Mouse (Mus musculus) forebrain, postnatal 0 days (tissue): ENCODE results near the gene Map2k1. TPM values are rescaled to one million over a fixed set of nuclear protein-coding genes. Genes with fewer than 3 reads are reported as not detected.

Experiments used
- ATAC-seq: fragments of 200-750 bp; cut with Nextera tagmentation; 2 replicates; pipeline ENCODE4 v1.8.0; 2017; ENCODE audit warnings: mild to moderate bottlenecking, moderate library complexity
- DNase-seq: peaks from one replicate; pipeline ENCODE4 v3.0.0-alpha.2; 2015
- H3K27ac ChIP-seq: fragments of 300-500 bp; sonication (generic); 2 replicates; pipeline ENCODE4 v1.5.1; 2014; ENCODE audit warnings: low read depth, mild to moderate bottlenecking, antibody characterized with exemption, low read length, moderate library complexity, mixed read lengths
- H3K27me3 ChIP-seq: fragments of 300-500 bp; sonication (generic); 2 replicates; pipeline ENCODE4 v1.6.1; 2014; ENCODE audit warnings: mild to moderate bottlenecking, low read length, mixed read lengths; ENCODE audit not compliant: insufficient read depth
- H3K36me3 ChIP-seq: fragments of 300-500 bp; sonication (generic); 2 replicates; pipeline ENCODE4 v1.6.1; 2014; ENCODE audit warnings: mild to moderate bottlenecking, moderate library complexity; ENCODE audit not compliant: insufficient read depth
- H3K4me1 ChIP-seq: fragments of 300-500 bp; sonication (generic); 2 replicates; pipeline ENCODE4 v1.6.1; 2014; ENCODE audit warnings: antibody characterized with exemption; ENCODE audit not compliant: insufficient read depth
- H3K4me2 ChIP-seq: fragments of 300-500 bp; sonication (generic); 2 replicates; pipeline ENCODE4 v1.6.1; 2014; ENCODE audit warnings: low read depth, mild to moderate bottlenecking, moderate library complexity
- H3K4me3 ChIP-seq: fragments of 300-500 bp; sonication (generic); 2 replicates; pipeline ENCODE4 v1.5.1; 2014; ENCODE audit warnings: low read depth, low read length, mixed read lengths
- H3K9ac ChIP-seq: fragments of 300-500 bp; sonication (generic); 2 replicates; pipeline ENCODE4 v1.6.1; 2014; ENCODE audit warnings: mild to moderate bottlenecking
- H3K9me3 ChIP-seq: fragments of 300-500 bp; sonication (generic); 2 replicates; pipeline ENCODE4 v1.6.1; 2016; ENCODE audit warnings: low read length
- CTCF ChIP-seq: sonication (generic); IDR thresholded peaks from 2 replicates; pipeline ENCODE4 v1.5.1; 2016; ENCODE audit warnings: antibody characterized with exemption, control low read depth, low read depth
- WGBS: fragments of 180-500 bp; shearing (Covaris S2); extraction: QIAGEN DNeasy Blood & Tissue Kit; methylation state at CpG from one replicate; pipeline ENCODE4 v1.1.7; 2014; 5-methylcytosine and 5-hydroxymethylcytosine counted together
- polyA plus RNA-seq: library from polyadenylated mRNA; unstranded; fragments of >200 nt; fragmentation: Nextera tagmentation; extraction: Ambion mirVana; gene quantifications from 2 replicates; pipeline ENCODE4 v1.2.1, GENCODE M21; 2015
- total RNA-seq: library from RNA; depleted of rRNA; stranded (reverse); fragments of >200 nt; gene quantifications from 2 replicates; pipeline ENCODE4 v1.2.3, GENCODE M21; 2014

Map2k1 gene
- total and polyA plus RNA-seq, 2 experiments from 2014 or later, result 60.8 to 69.9 TPM

DNA sequence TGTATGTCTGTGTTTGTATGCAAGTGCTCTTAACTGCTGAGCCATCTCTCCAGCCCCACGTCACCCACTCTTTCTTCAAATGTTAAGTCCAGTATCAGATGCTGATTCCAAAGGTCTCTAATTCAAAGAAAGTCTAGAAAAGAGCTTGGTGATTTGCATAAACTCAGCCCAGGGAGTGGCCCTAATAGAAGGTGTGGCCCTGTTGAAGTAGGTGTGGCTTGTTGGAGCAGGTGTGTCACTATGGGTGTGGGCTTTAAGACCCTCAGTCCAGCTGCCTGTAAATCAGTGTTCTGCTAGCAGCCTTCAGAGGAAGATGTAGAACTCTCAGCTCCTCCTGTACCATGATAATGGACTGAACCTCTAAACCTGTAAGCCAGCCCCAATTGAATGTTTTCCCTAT, 13.8 kb upstream of the Map2k1 start:
- Histone ChIP-seq H3K27ac (no peak overlapping the region), H3K4me3 (no peak overlapping the region), H3K27me3 (no peaks in the 10 kb centered on the region), H3K9ac (no peak overlapping the region), H3K9me3 (no peaks in the 10 kb centered on the region), H3K36me3 (no peaks in the 10 kb centered on the region), H3K4me1 (no peaks in the 10 kb centered on the region), H3K4me2 (no peak overlapping the region)
- 86% methylated on average over 1 of the region's 1 CpGs for WGBS
- no peak for TF ChIP-seq CTCF
- DNase-seq, result no peak
- ATAC-seq, result no peak

DNA sequence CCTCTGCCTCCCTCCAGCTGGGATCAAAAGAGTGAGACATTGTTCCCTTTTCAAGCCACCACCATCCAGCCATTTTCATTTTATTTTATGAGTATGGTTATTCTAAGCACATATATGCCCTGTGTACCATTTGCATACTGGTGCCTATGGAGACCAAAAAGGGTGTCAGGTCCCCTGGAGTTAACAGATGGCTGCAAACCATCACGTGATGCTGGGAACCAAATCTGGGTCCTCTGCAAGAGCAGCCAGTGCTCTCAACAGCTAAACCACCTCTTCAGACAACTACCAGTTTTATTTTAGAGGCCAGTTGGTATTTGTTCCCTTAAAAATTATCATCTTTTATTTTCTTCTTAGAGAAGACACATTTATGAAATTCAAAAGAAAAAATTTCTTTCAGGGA, 11.4 kb upstream of the Map2k1 start:
- DNase-seq, result no peak
- ATAC-seq, result no peak
- Histone ChIP-seq H3K36me3 (no peaks in the 10 kb centered on the region), H3K27ac (no peak overlapping the region), H3K9me3 (no peaks in the 10 kb centered on the region), H3K4me3 (no peak overlapping the region), H3K4me2 (no peak overlapping the region), H3K27me3 (no peaks in the 10 kb centered on the region), H3K9ac (no peak overlapping the region), H3K4me1 (no peaks in the 10 kb centered on the region)
- TF ChIP-seq CTCF, result no peak
- 63% methylated on average over 1 of the region's 1 CpGs for WGBS

DNA sequence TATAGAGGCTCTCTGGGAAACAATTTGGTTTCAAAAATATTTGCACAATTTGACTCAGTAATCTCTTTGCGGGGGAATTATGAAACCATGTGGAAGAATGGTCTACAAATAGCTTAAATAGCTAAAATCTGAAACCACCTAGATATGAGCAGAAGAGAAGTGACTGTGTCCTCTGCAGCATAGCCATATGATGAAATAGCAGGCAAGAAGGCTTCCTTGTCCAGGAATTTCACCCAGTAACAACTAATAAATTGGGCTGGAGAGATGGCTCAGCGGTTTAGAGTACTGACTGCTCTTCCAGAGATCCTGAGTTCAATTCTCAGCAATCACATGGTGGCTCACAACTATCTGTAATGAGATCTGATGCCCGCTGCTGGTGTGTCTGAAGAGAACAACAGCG, 7.6 kb upstream of the Map2k1 start:
- 90% methylated on average over 4 of the region's 4 CpGs for WGBS
- H3K4me1 ChIP-seq, result no peaks in the 10 kb centered on the region
- no peaks in the 10 kb centered on the region for H3K27me3 ChIP-seq
- no peak overlapping the region for H3K27ac ChIP-seq
- ATAC-seq (no peak), DNase-seq (no peak)
- no peaks in the 10 kb centered on the region for H3K9me3 ChIP-seq
- no peak overlapping the region for H3K4me3 ChIP-seq
- H3K36me3 ChIP-seq, result no peaks in the 10 kb centered on the region
- TF ChIP-seq CTCF, result no peak
- H3K4me2 ChIP-seq, result no peak overlapping the region
- H3K9ac ChIP-seq, result no peak overlapping the region

- Histone ChIP-seq H3K36me3 (no peaks in the 10 kb centered on the region), H3K27ac (no peak overlapping the region), H3K4me1 (no peaks in the 10 kb centered on the region), H3K9ac (no peak overlapping the region), H3K4me3 (no peak overlapping the region), H3K27me3 (no peaks in the 10 kb centered on the region), H3K4me2 (no peak overlapping the region), H3K9me3 (no peaks in the 10 kb centered on the region)
- no peak for ATAC-seq
- no peak for DNase-seq
- 85% methylated on average over 5 of the region's 5 CpGs for WGBS
- TF ChIP-seq CTCF, result no peak
These were observed 6.5 kb upstream of the Map2k1 start for GRCm38 (mm10) chr9:64259906-64260305.

- H3K9me3 ChIP-seq, result no peaks in the 10 kb centered on the region
- no peak for TF ChIP-seq CTCF
- H3K9ac ChIP-seq, result no peak overlapping the region
- no peaks in the 10 kb centered on the region for H3K27me3 ChIP-seq
- no peaks in the 10 kb centered on the region for H3K36me3 ChIP-seq
- no peak overlapping the region for H3K4me3 ChIP-seq
- no peak overlapping the region for H3K4me2 ChIP-seq
- no peak for DNase-seq
- H3K4me1 ChIP-seq, result peaks cover 8% of the 10 kb centered on the region; the same call in 1 of the 2 replicates
- 93% methylated on average over 3 of the region's 3 CpGs for WGBS
- no peak for ATAC-seq
- H3K27ac ChIP-seq, result no peak overlapping the region
These were observed 2.8 kb upstream of the Map2k1 start for GRCm38 (mm10) chr9:64256204-64256603.

DNA sequence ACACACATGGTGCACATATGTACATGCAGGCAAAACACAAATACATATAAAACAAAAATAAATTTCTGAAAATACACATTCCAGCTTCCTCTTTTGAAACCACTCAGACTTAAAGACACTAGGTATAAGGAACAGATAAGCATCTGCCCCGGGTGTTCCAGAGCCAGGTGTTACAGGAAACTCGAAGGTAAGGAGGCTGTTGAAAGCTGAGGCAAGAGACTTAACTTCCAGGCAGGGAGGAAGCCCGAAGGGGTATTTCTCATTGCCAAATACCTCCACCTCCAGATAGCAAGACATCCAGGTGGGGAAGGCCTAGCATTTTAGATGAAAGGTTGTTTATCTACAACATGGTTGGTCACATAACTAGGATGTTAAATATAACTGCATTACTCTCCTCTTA, 2.0 kb upstream of the Map2k1 start:
- no peak overlapping the region for H3K27ac ChIP-seq

GRCm38 (mm10) chr9:64252591-64253020, 825 bp downstream of the Map2k1 start:
- TF ChIP-seq CTCF, result no peak
- no peak for DNase-seq
- H3K4me1 ChIP-seq, result peaks cover 8% of the 10 kb centered on the region; the same call in 1 of the 2 replicates
- 1% methylated on average over 16 of the region's 16 CpGs for WGBS
- peak overlapping the region; percentile 87 for H3K4me3 ChIP-seq
- H3K9ac ChIP-seq, result peak overlapping the region; percentile 64
- peak overlapping the region; percentile 82 for H3K27ac ChIP-seq
- no peaks in the 10 kb centered on the region for H3K27me3 ChIP-seq
- H3K9me3 ChIP-seq, result no peaks in the 10 kb centered on the region
- H3K4me2 ChIP-seq, result peak overlapping the region; percentile 89
- no peaks in the 10 kb centered on the region for H3K36me3 ChIP-seq
- no peak for ATAC-seq

More for the DNA sequence above, 2.0 kb upstream of the Map2k1 start:
- H3K9me3 ChIP-seq, result no peaks in the 10 kb centered on the region
- no peak overlapping the region for H3K9ac ChIP-seq
- 91% methylated on average over 3 of the region's 3 CpGs for WGBS
- no peak for DNase-seq
- H3K36me3 ChIP-seq, result no peaks in the 10 kb centered on the region
- H3K27me3 ChIP-seq, result no peaks in the 10 kb centered on the region
- ATAC-seq, result no peak
- H3K4me3 ChIP-seq, result no peak overlapping the region
- no peak for TF ChIP-seq CTCF
- peaks cover 8% of the 10 kb centered on the region; the same call in 1 of the 2 replicates for H3K4me1 ChIP-seq
- H3K4me2 ChIP-seq, result no peak overlapping the region

DNA sequence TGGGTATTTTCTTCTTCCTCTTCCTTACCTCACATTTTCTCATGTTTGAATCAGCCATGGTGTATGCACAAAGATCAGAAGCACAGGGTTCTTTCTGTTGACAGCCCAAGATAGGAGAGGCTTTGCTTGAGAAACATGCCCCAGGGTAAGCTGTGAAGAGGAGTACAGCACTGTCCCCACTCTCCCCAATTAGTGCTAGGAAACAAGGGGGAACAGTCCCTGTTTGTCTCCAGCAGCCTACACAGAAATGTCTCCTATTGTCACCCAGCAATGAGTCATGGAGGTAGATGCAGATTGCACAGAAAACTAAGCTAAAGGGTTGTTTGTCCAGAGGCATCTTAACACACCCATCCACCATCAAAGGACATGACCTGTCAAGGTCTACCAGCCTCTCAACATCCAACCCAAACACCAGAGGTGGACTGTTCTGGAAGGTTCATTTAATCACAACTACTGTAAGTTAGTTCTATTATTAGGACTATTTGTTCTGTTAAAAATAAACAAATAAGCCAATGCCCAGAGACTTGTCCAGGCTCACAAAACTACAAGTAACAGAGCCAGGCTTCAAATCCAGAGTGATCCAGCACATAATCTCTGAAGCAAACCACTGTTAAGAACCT, 3.2 kb downstream of the Map2k1 start:
- H3K4me1 ChIP-seq, result peaks cover 8% of the 10 kb centered on the region; the same call in 1 of the 2 replicates
- no peaks in the 10 kb centered on the region for H3K27me3 ChIP-seq
- no peaks in the 10 kb centered on the region for H3K9me3 ChIP-seq
- no peak overlapping the region for H3K4me2 ChIP-seq
- ATAC-seq (no peak), DNase-seq (no peak)
- no peak overlapping the region for H3K27ac ChIP-seq
- H3K36me3 ChIP-seq, result no peaks in the 10 kb centered on the region
- no peak overlapping the region for H3K4me3 ChIP-seq
- H3K9ac ChIP-seq, result no peak overlapping the region
- no peak for TF ChIP-seq CTCF
